Mouse (Mus musculus) spleen, adult 2 months (tissue): ENCODE measurements around the gene Idh1.

Experiments used
- CTCF ChIP-seq: fragments of 200-500 bp; IDR thresholded peaks from 2 replicates; pipeline ENCODE4 v1.5.1; 2011; ENCODE audit warnings: mild to moderate bottlenecking, inconsistent platforms; ENCODE audit not compliant: insufficient read depth, insufficient read length, insufficient replicate concordance; ENCODE audit errors: extremely low read depth
- POLR2A ChIP-seq: fragments of 200-500 bp; IDR thresholded peaks from 2 replicates; pipeline ENCODE4 v1.6.1; 2011; ENCODE audit warnings: low read depth, low read length, inconsistent platforms

DNA sequence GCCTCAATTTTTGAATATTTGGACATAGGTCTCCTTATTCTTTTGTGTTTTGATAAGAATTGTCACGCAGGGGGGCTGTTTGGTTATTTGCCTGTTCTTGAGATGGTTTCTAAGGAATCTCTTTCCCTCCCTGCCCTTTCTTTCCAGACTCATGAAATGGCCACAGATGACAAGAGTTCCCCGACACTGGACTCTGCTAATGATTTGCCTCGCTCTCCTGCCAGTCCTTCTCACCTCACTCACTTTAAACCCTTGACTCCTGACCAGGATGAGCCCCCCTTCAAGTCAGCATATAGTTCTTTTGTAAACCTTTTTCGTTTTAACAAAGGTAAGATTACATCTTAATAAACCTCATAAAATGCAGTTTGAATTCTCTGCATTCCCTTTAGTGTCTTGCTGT lies 3.9 kb upstream of the Idh1 start:
- TF ChIP-seq CTCF: no peak
- no peak for TF ChIP-seq POLR2A
